Mouse (Mus musculus) c-Kit-negative CD71-positive TER-119-positive erythroid progenitor cells, embryonic 14.5 days (primary cell): ENCODE data around the gene Gm20479.

Experiments
- DNase-seq: peaks from one replicate; pipeline ENCODE4 v3.0.0-alpha.2; 2013; ENCODE audit warnings: low read depth, low spot score

The Gm20479 gene

GRCm38 (mm10) chr7:27367976-27368375 lies 10.8 kb upstream of the Gm20479 start:
- DNase-seq = no peak

- DNase-seq = no peak
These were observed 9.0 kb upstream of the Gm20479 start for GRCm38 (mm10) chr7:27366082-27366844.

GRCm38 (mm10) chr7:27364379-27364778 lies 7.2 kb upstream of the Gm20479 start:
- DNase-seq = no peak

GRCm38 (mm10) chr7:27361283-27361946 lies 4.2 kb upstream of the Gm20479 start:
- peak; percentile 87 for DNase-seq

GRCm38 (mm10) chr7:27360749-27361148 lies 3.5 kb upstream of the Gm20479 start:
- no peak for DNase-seq

- DNase-seq = no peak
These were observed 2.6 kb upstream of the Gm20479 start for GRCm38 (mm10) chr7:27359706-27360358.

GRCm38 (mm10) chr7:27359162-27359561 lies 1.9 kb upstream of the Gm20479 start:
- DNase-seq = no peak

- DNase-seq = no peak
These were observed 368 bp upstream of the Gm20479 start for GRCm38 (mm10) chr7:27357595-27357978.

- no peak for DNase-seq
These were observed 971 bp downstream of the Gm20479 start for GRCm38 (mm10) chr7:27356248-27356647.

- DNase-seq = peak; percentile 82
These were observed 1.4 kb downstream of the Gm20479 start, which contains the start of gene Shkbp1 for GRCm38 (mm10) chr7:27355745-27356240. Gene Shkbp1, minus strand, starts transcription at chr7:27356019.

DNA sequence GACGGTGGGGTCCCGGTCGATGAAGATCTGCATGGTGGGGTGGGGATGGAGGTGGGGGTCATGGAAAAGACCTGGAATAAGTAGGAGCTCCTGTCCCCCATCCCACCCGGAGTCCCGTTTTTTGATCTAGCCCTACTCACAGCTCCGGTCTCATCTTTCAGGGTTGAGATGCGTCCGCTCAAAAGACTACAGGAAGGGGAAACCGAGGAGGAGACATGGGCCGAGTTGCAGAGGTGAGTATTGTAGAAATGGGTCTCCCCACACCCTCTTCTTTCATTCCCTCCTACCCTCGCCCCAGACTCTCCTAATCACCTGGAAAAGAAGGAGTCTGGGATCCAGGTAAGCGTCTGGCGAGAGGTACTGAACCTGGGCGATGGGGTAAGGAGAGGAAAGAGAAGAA lies 2.0 kb downstream of the Gm20479 start:
- peak; percentile 32 for DNase-seq

DNA sequence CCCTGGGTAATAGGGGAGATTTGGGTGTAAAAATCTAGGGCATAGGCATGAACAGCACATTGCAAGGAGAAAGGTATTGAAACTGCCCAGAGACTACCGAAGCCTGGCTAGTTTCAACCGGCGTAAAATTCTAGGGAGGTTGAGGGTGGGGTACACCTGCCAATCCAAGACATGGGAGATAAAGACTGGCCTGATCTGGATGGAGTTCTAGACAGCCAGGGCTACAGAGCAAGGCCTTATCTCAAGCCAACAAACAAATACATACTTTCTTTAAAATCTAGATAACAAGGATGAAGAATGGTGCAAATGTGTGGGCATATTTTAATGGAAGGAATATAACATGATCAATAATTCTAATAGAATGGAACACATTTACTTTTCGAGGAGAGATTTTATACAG lies 2.4 kb downstream of the Gm20479 start:
- peak; percentile 30 for DNase-seq

GRCm38 (mm10) chr7:27354144-27354543 lies 3.1 kb downstream of the Gm20479 start:
- peak; percentile 36 for DNase-seq

GRCm38 (mm10) chr7:27345444-27345843 lies 11.8 kb downstream of the Gm20479 start:
- DNase-seq = no peak

DNA sequence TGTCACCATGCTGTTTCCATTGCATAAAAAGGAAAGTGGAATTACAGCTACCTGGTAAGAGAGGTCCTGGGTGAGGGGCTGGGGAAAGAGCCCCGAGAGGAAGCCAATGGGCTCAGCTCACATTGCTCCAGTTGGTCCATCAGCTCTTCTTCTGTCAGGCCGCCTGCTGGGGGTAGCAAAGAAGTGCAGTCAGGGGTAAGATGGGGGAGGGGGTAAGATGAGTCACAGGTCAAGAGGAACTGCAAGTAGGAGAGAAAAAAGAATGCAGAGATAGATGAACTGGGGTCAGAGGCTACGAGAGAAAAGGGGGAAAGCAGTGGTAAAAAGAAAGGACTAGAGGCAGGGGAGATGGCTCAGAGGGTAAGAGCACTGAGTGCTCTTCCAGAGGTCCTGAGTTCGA lies 14.6 kb downstream of the Gm20479 start:
- no peak for DNase-seq

DNA sequence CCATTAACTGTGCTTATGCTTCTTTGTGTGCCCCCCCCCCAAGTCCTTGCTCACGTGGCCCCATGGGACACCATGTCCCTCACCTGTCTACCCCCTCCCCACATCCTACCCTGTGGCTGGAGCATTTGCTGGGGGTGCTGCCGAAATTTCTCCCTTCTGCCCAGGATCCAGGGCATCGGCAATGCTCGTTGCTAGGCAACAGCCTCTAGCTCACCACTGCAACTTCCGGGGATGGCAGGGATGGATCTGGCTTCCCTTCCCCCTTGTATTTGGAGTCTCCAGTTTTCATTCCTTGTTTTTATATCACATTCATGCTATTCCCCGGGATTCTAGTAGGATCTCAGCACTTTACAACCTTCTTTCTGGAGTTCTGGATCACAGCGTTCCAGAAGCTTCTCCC lies 17.7 kb downstream of the Gm20479 start:
- DNase-seq = no peak

DNA sequence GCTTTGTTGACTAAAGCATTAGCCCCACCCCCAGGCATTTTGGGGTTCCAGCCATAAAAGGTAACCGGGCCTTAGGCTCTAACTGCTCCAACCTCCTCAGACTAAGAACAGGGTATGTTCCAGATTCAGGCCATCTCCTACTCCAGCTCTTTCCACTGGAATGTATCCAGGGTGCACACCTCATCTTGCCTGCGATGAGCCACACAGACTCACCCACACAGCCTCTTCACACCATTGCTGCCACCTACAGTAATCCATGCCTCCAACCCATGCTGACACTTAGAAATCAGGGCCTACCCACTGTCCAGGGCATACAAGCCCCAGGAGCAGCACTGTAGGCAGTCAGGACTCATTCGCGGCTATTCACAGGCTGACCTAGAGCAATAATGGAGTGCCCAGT lies 18.1 kb downstream of the Gm20479 start:
- no peak for DNase-seq

DNA sequence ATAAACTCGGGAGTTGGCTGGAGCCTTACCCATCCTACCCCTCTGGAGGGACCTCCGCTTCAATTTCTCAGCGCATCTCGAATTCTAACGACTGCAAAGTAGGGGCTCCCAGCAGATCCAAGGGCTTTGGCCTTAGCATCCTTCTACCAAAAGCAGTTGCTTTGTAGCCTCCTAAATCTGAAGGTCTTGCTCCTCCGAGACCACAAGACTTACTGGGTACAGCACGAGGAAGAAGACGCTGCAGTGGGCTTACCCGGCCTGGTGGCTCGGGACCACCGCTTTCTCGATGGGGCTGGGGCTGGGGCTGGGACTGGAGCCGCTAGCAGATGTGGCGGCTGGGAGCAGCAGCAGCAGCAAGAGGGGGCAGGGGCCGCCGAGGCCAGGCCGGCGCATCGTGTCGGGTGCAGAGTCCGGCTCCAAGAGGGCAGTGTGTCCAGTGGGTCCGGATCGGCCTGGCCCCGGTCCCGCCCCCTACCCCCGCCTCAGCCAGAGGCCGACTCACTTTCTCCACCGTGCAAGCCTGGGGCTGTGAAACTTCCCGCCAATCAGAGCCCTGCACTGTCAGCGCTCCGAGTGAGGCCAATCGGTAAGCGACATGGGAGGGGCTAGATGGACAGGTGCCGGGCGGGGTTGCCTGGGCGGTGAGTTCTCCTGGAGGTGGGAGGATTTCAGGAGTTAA lies 19.9 kb downstream of the Gm20479 start, which contains the start of gene Ltbp4:
TSS of gene Ltbp4 (minus strand) at position 518 of the 679 bp plus-strand sequence.
- no peak for DNase-seq

- DNase-seq = peak; percentile 67
These were observed 21.0 kb downstream of the Gm20479 start for GRCm38 (mm10) chr7:27335928-27336823.

- no peak for DNase-seq
These were observed 22.1 kb downstream of the Gm20479 start for GRCm38 (mm10) chr7:27335011-27335720.
